Mouse (Mus musculus) MEL (cell line): Measurements from ENCODE around the gene Wrb.

Experiments
- CTCF ChIP-seq, 3 experiments: IDR thresholded peaks in 2 of 3; conservative IDR thresholded peaks in 1 of 3; 2 replicates each; pipeline ENCODE4 v1.5.1; 2011 to 2012; ENCODE audit warnings: low read length in 3 of 3, low read depth in 2 of 3, mild to moderate bottlenecking in 2 of 3, improper control_type of control experiment in 1 of 3, inconsistent platforms in 1 of 3, mixed read lengths in 1 of 3, moderate library complexity in 1 of 3; ENCODE audit not compliant: control insufficient read depth in 1 of 3, insufficient read depth in 1 of 3, poor library complexity in 1 of 3, severe bottlenecking in 1 of 3
- ZC3H11A ChIP-seq: IDR thresholded peaks from 2 replicates; pipeline ENCODE4 v1.6.1; 2012; ENCODE audit warnings: low read depth, mild to moderate bottlenecking, inconsistent platforms, low read length, improper control_type of control experiment

DNA sequence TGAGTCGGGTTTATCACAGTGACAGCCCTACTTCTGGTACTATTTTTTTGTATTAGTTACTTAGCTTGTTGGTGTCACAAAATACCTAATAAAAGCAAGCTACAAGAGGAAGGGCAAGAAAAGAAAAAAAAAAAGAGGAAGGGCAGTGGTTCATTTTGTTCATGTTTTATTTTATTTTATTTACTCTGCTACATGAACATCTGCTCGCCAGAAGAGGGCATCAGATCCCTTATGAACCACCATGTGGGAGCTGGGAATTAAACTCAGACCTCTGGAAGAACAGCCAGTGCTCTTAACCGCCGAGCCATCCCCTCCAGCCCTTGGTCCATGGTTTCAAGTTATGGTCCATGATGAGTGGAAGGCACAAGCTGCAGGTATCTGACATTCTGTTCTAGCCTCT lies 30.5 kb upstream of the Wrb start:
- TF ChIP-seq CTCF (IDR thresholded peaks at IDR 0.05 in 2 of 3, conservative IDR thresholded peaks at IDR 0.05 in 1 of 3; ENCODE audit: control insufficient read depth in 1 of 3, insufficient read depth in 1 of 3, low read depth in 2 of 3, low read length in 3 of 3, poor library complexity in 1 of 3, severe bottlenecking in 1 of 3) = peak; percentile 26 to 72 (median 49); a peak in 5 of 6 replicates
- peak; percentile 68 for TF ChIP-seq ZC3H11A
